In the genomic region with DNA sequence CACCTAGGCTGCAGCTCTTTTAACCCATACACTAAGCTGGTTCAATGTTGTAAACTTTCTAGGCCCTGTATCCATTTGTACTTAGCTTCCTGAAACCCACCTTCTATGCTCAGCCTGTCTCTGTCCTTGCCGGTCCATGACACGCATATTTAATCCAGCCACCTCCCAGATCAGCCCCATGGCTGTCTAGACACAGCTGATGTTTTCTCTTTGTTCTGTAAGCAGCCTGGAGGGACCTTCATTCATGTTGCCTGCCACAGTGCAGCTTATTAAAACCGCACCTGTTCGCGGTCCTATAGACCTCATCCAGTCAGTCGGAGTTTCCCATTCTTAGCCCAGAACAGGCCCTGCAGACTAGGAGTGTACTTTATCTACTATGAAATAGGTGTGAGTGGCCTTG, we compare ENCODE assay signal across 12 mouse cellular contexts. TPM values are rescaled to one million over a fixed set of nuclear protein-coding genes. Genes with fewer than 3 reads are reported as not detected.
DNase-seq lines count a peak whose midpoint lies in the region; ATAC-seq lines count a peak whose summit lies in the region.
"Had no signal": no experiment of that assay in that cellular context is flagged by ENCODE, and none has a peak within 500 bp of the region (broad histone marks: within the 10 kb centered on the region; RNA-seq: fewer than 3 reads in every experiment).

No protein-coding gene starts in this region.

- H3K36me3 ChIP-seq in hindbrain, embryonic 13.5 days, result peaks cover 30% of the 10 kb centered on the region
- H3K36me3 ChIP-seq in neural tube, embryonic 12.5 days, result peaks cover 27% of the 10 kb centered on the region; the same call in 1 of the 2 replicates

- H3K4me2 ChIP-seq in hindbrain, embryonic 13.5 days, result peak overlapping the region; percentile 18; the same call in 1 of the 2 replicates
- no peak overlapping the region; the same call in 1 of the 2 replicates for H3K4me2 ChIP-seq in neural tube, embryonic 12.5 days (replicated peaks)
- H3K4me2 ChIP-seq: heart, embryonic 15.5 days; lung, embryonic 14.5 days had no signal

- DNase-seq in kidney, adult 18-20 months, result peak; percentile 12
- no peak for DNase-seq in kidney, postnatal 10 days
- peak; percentile 60 for DNase-seq in ZHBTc4 (ENCODE audit: low read depth, low spot score)
- DNase-seq in gastrocnemius, postnatal 4 days (ENCODE audit: low spot score in 2 of 2), result no peak
- DNase-seq in testis, postnatal 10 days (ENCODE audit: low spot score), result no peak
- DNase-seq: cerebellum, adult 18-20 months; kidney, postnatal 4 days; lung, embryonic 14.5 days had no signal

- H3K4me3 ChIP-seq in hindbrain, embryonic 13.5 days, result no peak overlapping the region
- no peak overlapping the region for H3K4me3 ChIP-seq in neural tube, embryonic 12.5 days
- H3K4me3 ChIP-seq: heart, embryonic 15.5 days had no signal

- ATAC-seq in hindbrain, embryonic 13.5 days (ENCODE audit: low FRiP score), result peak; percentile 49; the same call in 1 of the 2 replicates
- peak; percentile 72 for ATAC-seq in neural tube, embryonic 12.5 days (ENCODE audit: low FRiP score, low read depth)
- ATAC-seq: activated CD4-positive, CD25-positive, alpha-beta regulatory T cell, adult 4 months had no signal

- 0 out of 2 replicates have a peak overlapping the region, but pooled peaks have one; percentile 13 for H3K9ac ChIP-seq in hindbrain, embryonic 13.5 days
- no peak overlapping the region for H3K9ac ChIP-seq in neural tube, embryonic 12.5 days
- H3K9ac ChIP-seq: heart, embryonic 15.5 days; lung, embryonic 14.5 days had no signal

- WGBS in hindbrain, embryonic 13.5 days, result 45% methylated on average over 6 of the region's 6 CpGs
- WGBS in neural tube, embryonic 12.5 days, result 54% methylated on average over 6 of the region's 6 CpGs

- peaks cover 91% of the 10 kb centered on the region for H3K4me1 ChIP-seq in hindbrain, embryonic 13.5 days (replicated peaks)
- H3K4me1 ChIP-seq in neural tube, embryonic 12.5 days, result peaks cover 47% of the 10 kb centered on the region

- no peaks in the 10 kb centered on the region for H3K9me3 ChIP-seq in hindbrain, embryonic 13.5 days
- no peaks in the 10 kb centered on the region for H3K9me3 ChIP-seq in neural tube, embryonic 12.5 days
- H3K9me3 ChIP-seq: heart, embryonic 15.5 days had no signal

- H3K27ac ChIP-seq in hindbrain, embryonic 13.5 days, result peak overlapping the region; percentile 64
- H3K27ac ChIP-seq in neural tube, embryonic 12.5 days, result no peak overlapping the region
- H3K27ac ChIP-seq: heart, embryonic 15.5 days had no signal

- no peaks in the 10 kb centered on the region for H3K27me3 ChIP-seq in hindbrain, embryonic 13.5 days
- H3K27me3 ChIP-seq in neural tube, embryonic 12.5 days (replicated peaks), result no peaks in the 10 kb centered on the region
- H3K27me3 ChIP-seq: heart, embryonic 15.5 days had no signal

RNA-seq across cellular contexts. Expression of a gene that starts 8.9 kb away (rescaled TPM):
- 9.3 and 10.0 TPM in 2 replicates for polyA plus RNA-seq in hindbrain, embryonic 13.5 days (2015; fragmentation: Nextera tagmentation; extraction: Ambion mirVana)
- 28.1 and 34.4 TPM in 2 replicates for polyA plus RNA-seq in neural tube, embryonic 12.5 days (2016; fragmentation: Nextera tagmentation; extraction: Ambion mirVana)
- total RNA-seq in gastrocnemius, postnatal 4 days (2021), result 10 to 100 TPM; 39.7 to 40.5 TPM

Comparison
In these comparisons a context has a peak if more than half of its experiments do, and no peak if none do; other contexts are left out.
1. DNase-seq: peak in kidney, adult 18-20 months (single experiment) and ZHBTc4 (single experiment); none in kidney, postnatal 10 days (single experiment), gastrocnemius, postnatal 4 days (0 of 2) and testis, postnatal 10 days (single experiment).